Mouse (Mus musculus): ENCODE measurements around the gene Gm10644. TPM values are rescaled to one million over a fixed set of nuclear protein-coding genes. Genes with fewer than 3 reads are reported as not detected.

The Gm10644 gene
- polyA plus RNA-seq, 1 experiment, result 0.98 TPM

GRCm38 (mm10) chr8:83972150-83973120 lies 17.4 kb upstream of the Gm10644 start, which contains the start of gene Prkaca:
TSS of gene Prkaca (plus strand) at chr8:83972993.
- TF ChIP-seq POLR2A (IDR thresholded peaks at IDR 0.05; ENCODE audit: borderline replicate concordance, low read depth, low read length) (no peak), CTCF (IDR thresholded peaks at IDR 0.05; ENCODE audit: low read depth, low read length) (no peak)
- Histone ChIP-seq H3K27ac (ENCODE audit: insufficient read depth, low read depth, low read length) (no peak within 1 kb of the TSS; the same call in 1 of the 2 replicates), H3K4me1 (ENCODE audit: control insufficient read depth, insufficient read depth, low read length) (peaks cover 30% of the 10 kb centered on the region), H3K4me3 (ENCODE audit: insufficient read depth, low read length) (peak within 1 kb of the TSS; percentile 97)

- Histone ChIP-seq H3K27ac (ENCODE audit: insufficient read depth, low read depth, low read length) (no peak overlapping the region), H3K4me1 (ENCODE audit: control insufficient read depth, insufficient read depth, low read length) (peaks cover 22% of the 10 kb centered on the region), H3K4me3 (ENCODE audit: insufficient read depth, low read length) (peak overlapping the region; percentile 74)
- no peak for TF ChIP-seq POLR2A (IDR thresholded peaks at IDR 0.05; ENCODE audit: borderline replicate concordance, low read depth, low read length)
- no peak for TF ChIP-seq CTCF (IDR thresholded peaks at IDR 0.05; ENCODE audit: low read depth, low read length)
Measured at GRCm38 (mm10) chr8:83971661-83972060, 16.7 kb upstream of the Gm10644 start.

DNA sequence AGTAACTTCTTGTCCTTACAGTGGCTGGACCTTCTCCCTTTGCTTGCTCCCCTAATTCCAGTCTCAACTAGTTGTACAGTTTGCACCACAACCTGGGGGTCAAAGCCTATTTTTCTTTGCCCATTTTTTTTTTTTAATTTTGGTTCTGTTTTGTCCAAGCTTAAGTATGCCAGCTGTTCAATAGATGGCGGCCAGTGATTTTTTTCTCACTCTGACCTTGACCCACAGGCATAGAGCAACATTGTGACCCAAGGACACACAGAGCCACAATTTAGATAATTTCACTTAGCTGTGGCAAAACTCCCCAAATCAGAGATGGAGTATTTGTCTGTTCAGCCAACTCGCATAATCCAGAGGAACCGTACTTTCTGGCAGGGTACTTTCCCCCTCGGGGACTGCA lies 16.1 kb upstream of the Gm10644 start:
- no peak for TF ChIP-seq CTCF (IDR thresholded peaks at IDR 0.05; ENCODE audit: low read depth, low read length)
- no peak for TF ChIP-seq POLR2A (IDR thresholded peaks at IDR 0.05; ENCODE audit: borderline replicate concordance, low read depth, low read length)
- Histone ChIP-seq H3K4me3 (ENCODE audit: insufficient read depth, low read length) (no peak overlapping the region), H3K4me1 (ENCODE audit: control insufficient read depth, insufficient read depth, low read length) (peaks cover 18% of the 10 kb centered on the region), H3K27ac (ENCODE audit: insufficient read depth, low read depth, low read length) (no peak overlapping the region)

DNA sequence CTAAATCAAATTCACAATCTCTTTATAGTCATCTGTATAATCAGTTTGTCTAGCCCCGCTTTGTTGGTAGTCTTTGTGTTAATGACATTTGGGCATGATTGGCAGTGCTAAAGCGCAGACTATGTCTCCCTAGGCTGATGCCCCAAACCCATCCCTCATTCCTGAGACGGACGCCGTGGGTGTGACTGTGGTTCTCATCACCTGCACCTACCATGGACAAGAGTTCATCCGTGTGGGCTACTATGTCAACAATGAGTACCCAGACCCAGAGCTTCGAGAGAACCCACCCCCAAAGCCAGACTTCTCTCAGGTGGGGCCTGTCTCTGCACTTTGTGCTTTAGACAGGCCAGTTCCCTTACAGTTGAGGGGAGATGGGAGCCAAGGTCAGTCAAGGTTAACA lies 12.7 kb upstream of the Gm10644 start:
- no peak overlapping the region for H3K27ac ChIP-seq (ENCODE audit: insufficient read depth, low read depth, low read length)
- TF ChIP-seq POLR2A (IDR thresholded peaks at IDR 0.05; ENCODE audit: borderline replicate concordance, low read depth, low read length) (no peak), CTCF (IDR thresholded peaks at IDR 0.05; ENCODE audit: low read depth, low read length) (no peak)
- peaks cover 28% of the 10 kb centered on the region for H3K4me1 ChIP-seq (ENCODE audit: control insufficient read depth, insufficient read depth, low read length)
- no peak overlapping the region for H3K4me3 ChIP-seq (ENCODE audit: insufficient read depth, low read length)

GRCm38 (mm10) chr8:83964015-83964765 lies 9.2 kb upstream of the Gm10644 start:
- Histone ChIP-seq H3K4me1 (ENCODE audit: control insufficient read depth, insufficient read depth, low read length) (peaks cover 22% of the 10 kb centered on the region), H3K4me3 (ENCODE audit: insufficient read depth, low read length) (no peak overlapping the region), H3K27ac (ENCODE audit: insufficient read depth, low read depth, low read length) (no peak overlapping the region)
- TF ChIP-seq POLR2A (IDR thresholded peaks at IDR 0.05; ENCODE audit: borderline replicate concordance, low read depth, low read length) (no peak), CTCF (IDR thresholded peaks at IDR 0.05; ENCODE audit: low read depth, low read length) (no peak)

DNA sequence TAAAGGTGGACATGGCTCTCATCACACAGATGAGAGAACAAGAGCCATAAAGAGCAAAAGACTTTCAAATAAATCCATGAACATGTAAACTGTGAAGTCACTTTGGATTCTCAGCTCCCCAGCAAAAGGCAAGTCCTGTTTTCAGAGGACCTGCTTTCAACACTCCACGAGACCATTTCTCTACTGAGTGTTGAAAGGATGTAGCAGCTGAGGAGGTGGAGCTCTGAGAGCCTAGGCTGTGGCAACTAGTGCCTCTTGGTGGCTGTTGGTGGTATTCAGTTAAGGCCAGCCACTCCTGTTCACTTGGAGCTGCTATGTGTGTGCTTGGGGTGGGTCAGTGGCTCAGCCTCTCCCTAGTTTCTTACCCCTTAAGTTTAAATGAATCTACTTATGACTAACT lies 1.8 kb upstream of the Gm10644 start:
- TF ChIP-seq CTCF (IDR thresholded peaks at IDR 0.05; ENCODE audit: low read depth, low read length), result 0 out of 2 replicates have a peak, but pooled peaks have one; percentile 10
- TF ChIP-seq POLR2A (IDR thresholded peaks at IDR 0.05; ENCODE audit: borderline replicate concordance, low read depth, low read length), result no peak
- Histone ChIP-seq H3K27ac (ENCODE audit: insufficient read depth, low read depth, low read length) (no peak overlapping the region), H3K4me3 (ENCODE audit: insufficient read depth, low read length) (peak overlapping the region; percentile 77), H3K4me1 (ENCODE audit: control insufficient read depth, insufficient read depth, low read length) (peaks cover 7% of the 10 kb centered on the region)

DNA sequence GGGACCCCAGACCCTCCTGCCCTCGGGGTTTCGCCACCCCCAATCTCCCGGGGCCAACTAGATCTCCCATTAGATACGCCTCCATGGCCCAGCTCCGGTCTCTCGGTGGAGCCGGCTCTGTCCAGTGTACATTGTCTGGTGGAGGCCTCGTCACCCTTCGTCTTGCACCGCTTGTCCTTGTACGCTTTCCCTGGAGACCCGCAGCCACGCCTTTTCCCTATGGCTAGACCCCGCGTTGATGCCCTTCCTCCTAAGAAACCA lies 883 bp upstream of the Gm10644 start:
- Histone ChIP-seq H3K4me1 (ENCODE audit: control insufficient read depth, insufficient read depth, low read length) (peaks cover 7% of the 10 kb centered on the region), H3K27ac (ENCODE audit: insufficient read depth, low read depth, low read length) (no peak overlapping the region), H3K4me3 (ENCODE audit: insufficient read depth, low read length) (peak overlapping the region; percentile 77)
- no peak for TF ChIP-seq POLR2A (IDR thresholded peaks at IDR 0.05; ENCODE audit: borderline replicate concordance, low read depth, low read length)
- TF ChIP-seq CTCF (IDR thresholded peaks at IDR 0.05; ENCODE audit: low read depth, low read length), result no peak

DNA sequence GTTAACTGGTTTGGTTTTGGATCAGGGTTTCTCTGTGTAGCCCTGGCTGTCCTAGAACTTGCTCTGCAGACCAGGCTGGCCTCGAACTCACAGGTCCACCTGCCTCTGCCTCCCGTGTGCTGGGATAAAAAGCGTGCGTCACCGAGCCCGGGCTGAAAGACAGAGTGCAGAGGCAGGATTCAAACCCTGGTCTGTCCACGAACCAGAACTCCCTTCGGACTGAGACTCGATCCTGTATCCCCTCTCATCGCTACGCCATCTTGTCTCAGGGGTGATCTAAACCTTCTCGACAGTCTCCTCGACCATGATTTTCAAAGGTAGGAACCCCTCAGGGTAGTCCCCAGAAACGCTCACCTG lies 278 bp downstream of the Gm10644 start:
- H3K4me1 ChIP-seq (ENCODE audit: control insufficient read depth, insufficient read depth, low read length), result peaks cover 7% of the 10 kb centered on the region
- TF ChIP-seq POLR2A (IDR thresholded peaks at IDR 0.05; ENCODE audit: borderline replicate concordance, low read depth, low read length) (no peak), CTCF (IDR thresholded peaks at IDR 0.05; ENCODE audit: low read depth, low read length) (no peak)
- no peak overlapping the region for H3K27ac ChIP-seq (ENCODE audit: insufficient read depth, low read depth, low read length)
- peak overlapping the region; percentile 62 for H3K4me3 ChIP-seq (ENCODE audit: insufficient read depth, low read length)

DNA sequence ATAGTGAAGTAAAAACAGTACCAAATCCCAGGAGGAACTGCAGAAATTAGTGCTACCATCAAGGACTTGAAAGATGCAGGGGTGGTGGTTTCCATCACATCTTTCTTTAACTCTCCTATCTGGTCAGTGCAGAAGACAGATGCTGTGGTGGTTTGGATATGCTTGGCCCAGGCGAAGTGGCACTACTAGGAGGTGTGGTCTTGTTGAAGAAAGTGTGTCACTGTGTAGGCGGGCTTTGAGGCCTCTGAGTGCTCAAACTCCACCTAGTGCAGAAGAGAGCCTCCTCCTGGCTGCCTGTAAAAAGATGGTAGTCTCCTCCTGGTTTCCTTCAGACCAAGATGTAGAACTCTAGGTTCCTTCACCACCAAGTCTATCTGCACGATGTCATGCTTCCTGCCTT lies 9.5 kb downstream of the Gm10644 start:
- no peak overlapping the region for H3K27ac ChIP-seq (ENCODE audit: insufficient read depth, low read depth, low read length)
- no peak overlapping the region for H3K4me3 ChIP-seq (ENCODE audit: insufficient read depth, low read length)
- H3K4me1 ChIP-seq (ENCODE audit: control insufficient read depth, insufficient read depth, low read length), result no peaks in the 10 kb centered on the region
- TF ChIP-seq CTCF (IDR thresholded peaks at IDR 0.05; ENCODE audit: low read depth, low read length) (no peak), POLR2A (IDR thresholded peaks at IDR 0.05; ENCODE audit: borderline replicate concordance, low read depth, low read length) (no peak)

DNA sequence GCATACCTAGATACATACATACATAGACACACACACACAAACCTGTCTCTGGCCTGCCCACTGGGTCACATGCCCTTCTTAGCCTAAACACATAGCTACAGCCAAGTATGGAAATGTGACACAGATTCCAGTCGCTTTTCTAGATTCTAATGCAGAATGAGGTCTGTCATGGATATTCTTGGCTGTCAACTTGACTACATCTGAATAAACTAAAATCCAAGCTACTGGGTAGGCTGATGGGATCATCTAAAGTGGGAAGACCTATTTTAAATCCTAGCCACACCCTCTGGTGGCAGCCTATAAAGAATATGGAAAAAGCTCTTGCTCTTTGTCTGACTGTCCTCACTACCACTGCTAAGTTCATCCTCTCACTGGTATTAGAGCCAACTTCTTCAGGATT lies 12.6 kb downstream of the Gm10644 start:
- Histone ChIP-seq H3K27ac (ENCODE audit: insufficient read depth, low read depth, low read length) (no peak overlapping the region), H3K4me1 (ENCODE audit: control insufficient read depth, insufficient read depth, low read length) (no peaks in the 10 kb centered on the region), H3K4me3 (ENCODE audit: insufficient read depth, low read length) (no peak overlapping the region)
- TF ChIP-seq POLR2A (IDR thresholded peaks at IDR 0.05; ENCODE audit: borderline replicate concordance, low read depth, low read length) (no peak), CTCF (IDR thresholded peaks at IDR 0.05; ENCODE audit: low read depth, low read length) (no peak)
